Mouse (Mus musculus) thymus, adult 2 months (tissue): ENCODE data around the gene Scgb3a1.

ENCODE experiments used
- CTCF ChIP-seq: fragments of 200-500 bp; IDR thresholded peaks from 2 replicates; pipeline ENCODE4 v1.5.1; 2012; ENCODE audit warnings: mild to moderate bottlenecking, control low read depth, low read length, moderate library complexity, borderline replicate concordance; ENCODE audit not compliant: control insufficient read depth, poor library complexity, insufficient read depth; ENCODE audit errors: extremely low read depth
- POLR2A ChIP-seq: fragments of 200-500 bp; IDR thresholded peaks from 2 replicates; pipeline ENCODE4 v1.6.1; 2012; ENCODE audit warnings: mild to moderate bottlenecking, low read length, control low read depth, moderate library complexity; ENCODE audit not compliant: control insufficient read depth, poor library complexity, insufficient read depth; ENCODE audit errors: extremely low read depth

DNA sequence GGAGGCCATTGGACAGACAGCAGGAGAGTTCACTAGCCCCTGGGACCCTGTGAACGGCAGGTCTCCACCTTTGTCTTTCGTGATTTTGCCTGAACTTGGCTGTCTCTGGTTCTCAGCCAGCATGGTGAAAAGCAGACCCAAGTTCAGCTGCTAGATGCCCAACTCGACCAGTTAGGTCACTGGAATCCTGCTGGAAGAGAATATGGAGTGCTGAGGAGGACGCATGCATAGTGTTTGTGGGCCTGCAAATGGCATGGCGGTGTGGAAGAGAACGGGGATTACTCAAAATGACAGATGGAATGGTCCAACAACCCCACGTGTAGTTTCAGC, 4.0 kb upstream of the Scgb3a1 start:
- TF ChIP-seq CTCF (no peak), POLR2A (no peak)
